Mouse (Mus musculus) left cerebral cortex, postnatal 4 days (tissue): ENCODE measurements around the gene Specc1. TPM values are rescaled to one million over a fixed set of nuclear protein-coding genes. Genes with fewer than 3 reads are reported as not detected.

ENCODE experiments used
- DNase-seq: peaks from one replicate; pipeline ENCODE4 v3.0.0-alpha.2; 2022
- intact Hi-C: fragments of 180-260 bp; cut with DNase I; formaldehyde crosslinking; loops from one replicate; pipeline ENCODE4 v1.15.1; 2025
- total RNA-seq, 2 experiments: library from RNA; stranded (reverse); gene quantifications; 2 replicates each; pipeline ENCODE4 v1.2.3; 2021

Specc1 gene
- total RNA-seq, 2 experiments from 2014 or later = 24.8 to 27.6 TPM

- no peak for DNase-seq
- intact Hi-C loops = no loop called here
Observed at GRCm38 (mm10) chr11:62079100-62079857, 122.7 kb downstream of the Specc1 start.

- no peak for DNase-seq
Observed at GRCm38 (mm10) chr11:62080476-62080875, 123.9 kb downstream of the Specc1 start.

GRCm38 (mm10) chr11:62086648-62087047 is 130.1 kb downstream of the Specc1 start:
- DNase-seq = no peak
- intact Hi-C loops = no loop called here

More at GRCm38 (mm10) chr11:62080476-62080875, 123.9 kb downstream of the Specc1 start:
- intact Hi-C loops = no loop called here

GRCm38 (mm10) chr11:62087051-62087450 is 130.5 kb downstream of the Specc1 start:
- no peak for DNase-seq
- intact Hi-C loops = no loop called here

GRCm38 (mm10) chr11:62088651-62089050 is 132.1 kb downstream of the Specc1 start:
- intact Hi-C loops = no loop called here
- no peak for DNase-seq

- DNase-seq = no peak
- intact Hi-C loops = no loop called here
Observed at GRCm38 (mm10) chr11:62090321-62090720, 133.8 kb downstream of the Specc1 start.

- DNase-seq = no peak
- intact Hi-C loops = no loop called here
Observed at GRCm38 (mm10) chr11:62103380-62103911, 146.9 kb downstream of the Specc1 start.

- peak; percentile 44 for DNase-seq
- intact Hi-C loops = no loop called here
Observed at GRCm38 (mm10) chr11:62106401-62106871, 149.9 kb downstream of the Specc1 start.

GRCm38 (mm10) chr11:62107272-62107836 is 150.8 kb downstream of the Specc1 start:
- DNase-seq = no peak
- intact Hi-C loops = no loop called here

GRCm38 (mm10) chr11:62118561-62118960 is 162.0 kb downstream of the Specc1 start:
- DNase-seq = no peak
- intact Hi-C loops = no loop called here

- DNase-seq = no peak
- intact Hi-C loops = no loop called here
Observed at GRCm38 (mm10) chr11:62119871-62120270, 163.3 kb downstream of the Specc1 start.

- no peak for DNase-seq
- intact Hi-C loops = no loop called here
Observed at GRCm38 (mm10) chr11:62121365-62121764, 164.8 kb downstream of the Specc1 start.

GRCm38 (mm10) chr11:62127692-62128091 is 171.1 kb downstream of the Specc1 start:
- intact Hi-C loops = loop anchor here (1.0 to 5.0 kb wide), 2 partner anchors 151 to 175 kb away; no protein-coding TSS in a partner anchor
- peak; percentile 86 for DNase-seq

- no peak for DNase-seq
- intact Hi-C loops = loop anchor here (5.0 kb wide), 1 partner anchor 176 kb away; no protein-coding TSS in a partner anchor
Observed at GRCm38 (mm10) chr11:62128197-62128596, 171.6 kb downstream of the Specc1 start.

- no peak for DNase-seq
- intact Hi-C loops = no loop called here
Observed at GRCm38 (mm10) chr11:62130191-62130590, 173.6 kb downstream of the Specc1 start.

- no peak for DNase-seq
- intact Hi-C loops = no loop called here
Observed at GRCm38 (mm10) chr11:62130685-62131295, 174.2 kb downstream of the Specc1 start.

GRCm38 (mm10) chr11:62131601-62132000 is 175.0 kb downstream of the Specc1 start:
- intact Hi-C loops = no loop called here
- DNase-seq = no peak

GRCm38 (mm10) chr11:62134191-62134590 is 177.6 kb downstream of the Specc1 start:
- intact Hi-C loops = no loop called here
- DNase-seq = no peak

GRCm38 (mm10) chr11:62145216-62146110 is 188.9 kb downstream of the Specc1 start:
- DNase-seq = no peak
- intact Hi-C loops = no loop called here

GRCm38 (mm10) chr11:62146661-62147060 is 190.1 kb downstream of the Specc1 start:
- intact Hi-C loops = no loop called here
- no peak for DNase-seq
